Mouse (Mus musculus): Measurements from ENCODE around the gene Vmn1r218. TPM values are rescaled to one million over a fixed set of nuclear protein-coding genes. Genes with fewer than 3 reads are reported as not detected.
"Not testable (repeated sequence)": the region's sequence is repeated elsewhere in the genome, so short reads cannot be mapped to it uniquely, and the experiment has no call there.

Gene Vmn1r218
- total RNA-seq (2021), result not detected

DNA sequence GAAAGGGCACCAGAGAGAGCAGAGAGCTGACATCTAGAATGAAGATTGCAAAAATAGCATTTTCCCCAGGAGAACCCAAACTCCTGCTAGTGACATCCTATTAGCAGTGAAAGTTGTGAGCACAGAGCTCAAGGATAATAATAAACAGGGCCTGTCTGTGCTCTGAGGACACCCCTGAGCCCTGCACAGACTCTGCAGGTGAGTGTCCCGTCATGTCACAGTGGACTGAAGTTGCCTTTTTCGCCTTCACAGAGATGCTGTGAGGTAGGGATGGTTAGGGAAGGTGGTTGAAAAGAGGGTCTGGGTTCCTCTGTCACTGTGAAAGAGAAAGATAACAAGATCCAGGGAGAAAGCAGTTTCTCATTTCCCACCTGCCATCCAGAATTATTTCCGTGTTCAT lies at the start of gene Vmn1r218:
Vmn1r218 (plus strand) TSS at position 57 of the 400 bp plus-strand sequence.
- no peak for DNase-seq

- no peak for DNase-seq
Measured at GRCm38 (mm10) chr13:23094386-23094785, 38.6 kb upstream of the Vmn1r218 start.

- not testable (repeated sequence) for DNase-seq
Measured at GRCm38 (mm10) chr13:23118126-23118525, 14.8 kb upstream of the Vmn1r218 start, which contains the start of gene Vmn1r217. TSS of gene Vmn1r217 (minus strand) at chr13:23118226.

GRCm38 (mm10) chr13:23120611-23121010 lies 12.3 kb upstream of the Vmn1r218 start:
- no peak for DNase-seq

- DNase-seq, result no peak
Measured at GRCm38 (mm10) chr13:23133501-23133900, 546 bp downstream of the Vmn1r218 start.

DNA sequence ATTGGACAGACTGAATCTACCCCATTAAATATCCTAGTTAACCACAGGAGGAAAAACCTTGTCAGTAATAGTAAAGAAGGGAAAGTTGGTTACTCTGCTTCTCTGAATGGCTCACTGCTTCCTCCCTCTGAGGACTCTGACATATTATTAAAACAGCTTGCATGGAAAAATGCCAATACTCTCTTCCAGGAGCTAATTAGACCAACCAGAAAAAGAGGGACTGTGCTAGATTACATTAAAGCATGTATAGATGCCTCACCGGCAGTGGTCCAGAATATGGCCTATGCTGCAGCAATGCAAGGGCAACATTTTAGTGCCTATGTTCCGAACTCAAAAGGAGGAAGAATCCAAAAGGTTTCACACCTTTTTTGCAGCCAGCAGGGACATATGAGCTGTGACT lies 5.9 kb downstream of the Vmn1r218 start:
- no peak for DNase-seq

DNA sequence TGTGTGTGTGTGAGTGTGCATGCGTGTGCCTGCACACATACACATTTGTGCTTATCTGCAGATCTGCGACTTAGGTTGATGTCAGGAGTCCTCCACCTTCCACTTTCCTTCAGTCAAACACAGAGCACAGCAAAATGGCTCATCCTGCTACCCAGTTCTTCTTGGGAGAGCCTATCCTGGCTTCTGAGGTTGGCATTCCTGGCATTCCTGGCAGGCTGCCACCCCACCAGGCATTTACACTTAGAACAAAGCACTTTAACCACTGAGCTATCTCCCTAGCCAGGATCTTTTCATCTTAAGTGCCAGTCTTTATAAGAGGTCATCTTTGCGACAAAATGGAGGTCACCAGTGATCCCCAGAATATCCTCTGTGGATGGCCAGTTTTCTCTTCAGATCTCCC lies 24.9 kb downstream of the Vmn1r218 start:
- peak; percentile 27 for DNase-seq

DNA sequence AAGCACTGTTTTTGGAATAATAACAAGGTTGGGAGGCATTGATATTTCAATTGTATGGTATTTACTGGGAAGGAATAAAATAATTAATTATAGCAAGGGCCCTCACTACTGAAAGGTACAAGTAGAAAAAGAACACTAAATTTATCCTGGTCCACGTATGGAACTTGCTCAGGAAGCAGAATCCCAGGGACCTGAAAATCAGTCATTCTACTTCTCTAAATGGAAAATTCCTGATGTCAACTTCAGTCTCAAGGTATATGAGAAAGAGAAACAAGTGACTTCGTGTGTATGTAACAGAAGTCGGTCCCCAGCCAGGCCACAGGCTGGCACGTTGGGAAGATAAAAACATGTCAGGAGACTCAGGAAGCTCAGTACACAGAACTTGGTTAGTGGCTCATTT lies 26.1 kb downstream of the Vmn1r218 start, which contains the start of gene Vmn1r219:
Vmn1r219 (plus strand) TSS at position 301 of the 400 bp plus-strand sequence.
- no peak for DNase-seq

- DNase-seq, result not testable (repeated sequence)
Measured at GRCm38 (mm10) chr13:23166471-23166870, 33.5 kb downstream of the Vmn1r218 start.

DNA sequence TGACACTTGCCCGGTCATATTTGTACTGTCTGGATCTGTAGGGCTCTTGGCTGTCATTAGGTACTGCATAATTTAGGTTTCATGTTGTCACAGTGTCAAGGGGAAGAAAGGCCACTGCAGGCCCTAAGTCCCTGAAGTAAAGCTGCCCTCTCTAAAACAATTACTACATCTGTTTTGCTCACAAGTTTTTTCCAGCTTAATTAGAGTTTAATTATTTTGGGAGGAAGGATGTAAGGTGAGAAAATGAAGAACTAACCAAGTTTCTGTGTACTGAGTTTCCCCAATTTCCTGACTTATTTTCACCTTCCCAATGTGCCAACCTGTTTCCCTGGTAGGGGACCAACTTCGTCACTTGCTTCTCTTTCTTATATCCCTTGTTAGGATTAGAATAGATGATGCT lies 54.9 kb downstream of the Vmn1r218 start, which contains the start of gene Vmn1r220:
Vmn1r220 (minus strand) TSS at position 101 of the 400 bp plus-strand sequence.
- no peak for DNase-seq

Other genes starting within 250 kb of the Vmn1r218 start
- not detected for gene Vmn1r212, start 248.9 kb upstream of the Vmn1r218 start, total RNA-seq (2021)
- gene Vmn1r213, start 125.5 kb upstream of the Vmn1r218 start, total RNA-seq (2021), result not detected
- gene Vmn1r214, start 102.7 kb upstream of the Vmn1r218 start, total RNA-seq (2021), result not detected
- gene Vmn1r215, start 65.1 kb upstream of the Vmn1r218 start, total RNA-seq (2021), result not detected
- gene Vmn1r217, start 14.9 kb upstream of the Vmn1r218 start, total RNA-seq (2021), result not detected
- gene Vmn1r219, start 26.2 kb downstream of the Vmn1r218 start, total RNA-seq (2021), result not detected
- not detected for gene Vmn1r220, start 54.8 kb downstream of the Vmn1r218 start, total RNA-seq (2021)
- gene Vmn1r221, start 81.0 kb downstream of the Vmn1r218 start, total RNA-seq (2021), result not detected
- gene Vmn1r222, start 102.8 kb downstream of the Vmn1r218 start, total RNA-seq (2021), result not detected
- gene Vmn1r223, start 114.0 kb downstream of the Vmn1r218 start, total RNA-seq (2021), result not detected
- gene Zfp322a, start 236.1 kb downstream of the Vmn1r218 start, total RNA-seq (2021), result 10 to 100 TPM; 17.6 to 23.5 TPM

All from heart, postnatal 4 days (tissue).